Mouse (Mus musculus) layer of hippocampus, adult 18-20 months (tissue): ENCODE results near the gene Terb1. TPM values are rescaled to one million over a fixed set of nuclear protein-coding genes. Genes with fewer than 3 reads are reported as not detected.
A peak's percentile ranks its signal among the peaks of the same experiment; 100 is the strongest.

ENCODE experiments used
- DNase-seq, 2 experiments: peaks; one replicate each; pipeline ENCODE4 v3.0.0; 2022; ENCODE audit warnings: low spot score in 2 of 2
- total RNA-seq, 2 experiments: library from RNA; stranded (reverse); gene quantifications; 2 replicates each; pipeline ENCODE4 v1.2.3; 2021

Terb1 gene
- total RNA-seq, 2 experiments from 2014 or later = 0.66 to 0.74 TPM

- no peak for DNase-seq
These were observed 96.7 kb downstream of the Terb1 start for GRCm38 (mm10) chr8:104412805-104413532.

GRCm38 (mm10) chr8:104411972-104412371 is 97.7 kb downstream of the Terb1 start:
- no peak for DNase-seq

- peak in 1 of 2 experiments; percentile 74 for DNase-seq
These were observed 98.2 kb downstream of the Terb1 start for GRCm38 (mm10) chr8:104411468-104411867.

- DNase-seq = peak in 1 of 2 experiments; percentile 47
These were observed 99.0 kb downstream of the Terb1 start for GRCm38 (mm10) chr8:104410628-104411273.

- DNase-seq = no peak
These were observed 101.2 kb downstream of the Terb1 start for GRCm38 (mm10) chr8:104408328-104409110.

- no peak for DNase-seq
These were observed 103.2 kb downstream of the Terb1 start for GRCm38 (mm10) chr8:104406340-104407128.

- DNase-seq = no peak
These were observed 104.1 kb downstream of the Terb1 start for GRCm38 (mm10) chr8:104405430-104406187.

GRCm38 (mm10) chr8:104403596-104403995 is 106.1 kb downstream of the Terb1 start:
- DNase-seq = no peak

Other genes with a start within 250 kb of the Terb1 start
- gene Cmtm2a, start 216.7 kb downstream of the Terb1 start, total RNA-seq = not detected
- not detected for gene Gm45711, start 199.8 kb downstream of the Terb1 start, total RNA-seq
- gene Cmtm1, start 199.8 kb downstream of the Terb1 start, total RNA-seq = not detected
- gene Gm11020, start 188.3 kb downstream of the Terb1 start, total RNA-seq = not detected
- gene Cmtm2b, start 187.7 kb downstream of the Terb1 start, total RNA-seq = not detected
- gene Cmtm3, start 170.5 kb downstream of the Terb1 start, total RNA-seq = 10 to 100 TPM; 12.0 to 14.2 TPM
- gene Cmtm4, start 114.1 kb downstream of the Terb1 start, total RNA-seq = 10 to 100 TPM; 63.3 to 73.1 TPM
- 100 to 1,000 TPM; 258 to 289 TPM for gene Dync1li2, start 66.9 kb downstream of the Terb1 start, total RNA-seq
- gene Nae1, start 24.7 kb upstream of the Terb1 start, total RNA-seq = 10 to 100 TPM; 43.6 to 45.7 TPM
- gene Car7, start 24.8 kb upstream of the Terb1 start, total RNA-seq = 10 to 100 TPM; 13.7 to 18.2 TPM
- gene Pdp2, start 81.5 kb upstream of the Terb1 start, total RNA-seq = 1 to 10 TPM; 7.1 to 8.4 TPM
- gene Cdh16, start 114.5 kb upstream of the Terb1 start, total RNA-seq = not detected
- 1 to 10 TPM in 1 of 2 experiments, under 1 TPM in 1; 0.89 to 2.0 TPM for gene Rrad, start 121.4 kb upstream of the Terb1 start, total RNA-seq
- 10 to 100 TPM; 24.6 to 31.6 TPM for gene Ciao2b, start 132.1 kb upstream of the Terb1 start, total RNA-seq
- gene Ces2a, start 224.1 kb upstream of the Terb1 start, total RNA-seq = not detected